Mouse (Mus musculus) small intestine, adult 2 months (tissue): ENCODE measurements around the gene Phyhipl.

Experiments
- CTCF ChIP-seq: fragments of 200-500 bp; IDR thresholded peaks from 2 replicates; pipeline ENCODE4 v1.5.1; 2012; ENCODE audit warnings: low read depth, mild to moderate bottlenecking, control low read depth, inconsistent platforms, low read length, moderate library complexity, mixed read lengths; ENCODE audit not compliant: insufficient replicate concordance, insufficient read length; ENCODE audit errors: extremely low read depth
- POLR2A ChIP-seq: fragments of 200-500 bp; IDR thresholded peaks from 2 replicates; pipeline ENCODE4 v1.6.1; 2012; ENCODE audit warnings: low read depth, mild to moderate bottlenecking, control low read depth, inconsistent platforms, low read length, moderate library complexity

DNA sequence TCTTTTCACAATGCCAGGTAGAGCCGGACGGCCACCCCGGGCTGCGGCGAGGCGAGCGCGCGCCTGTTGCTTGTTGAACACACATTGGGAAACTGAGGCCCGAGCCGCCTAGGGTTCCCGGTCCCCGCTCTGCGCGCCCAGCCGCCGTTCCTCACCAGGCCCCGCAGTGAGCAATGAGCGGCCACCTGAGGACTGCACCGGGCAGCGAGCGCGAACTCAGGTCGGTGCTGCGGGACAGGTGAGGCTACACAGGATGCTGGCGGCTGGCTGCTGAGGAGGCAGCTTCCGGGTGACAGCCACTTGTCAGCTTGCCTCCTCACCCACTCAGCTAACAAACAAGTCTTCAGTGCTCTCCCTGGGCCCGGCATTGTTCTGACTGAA, 55.9 kb downstream of the Phyhipl start:
- TF ChIP-seq POLR2A (no peak), CTCF (no peak)
